Mouse (Mus musculus) lung, embryonic 15.5 days (tissue): ENCODE measurements around the gene Samsn1. TPM values are rescaled to one million over a fixed set of nuclear protein-coding genes. Genes with fewer than 3 reads are reported as not detected.
"Not testable (repeated sequence)": the region's sequence is repeated elsewhere in the genome, so short reads cannot be mapped to it uniquely, and the experiment has no call there.

Source experiments
- ATAC-seq: fragments of 200-750 bp; cut with Nextera tagmentation; 2 replicates; pipeline ENCODE4 v1.8.0; 2017; ENCODE audit warnings: moderate number of reproducible peaks, borderline replicate concordance; ENCODE audit not compliant: low FRiP score, low TSS enrichment; ENCODE audit errors: extremely low read depth
- H3K27ac ChIP-seq: fragments of 300-500 bp; sonication (generic); 2 replicates; pipeline ENCODE4 v1.5.1; 2015; ENCODE audit warnings: moderate library complexity, mild to moderate bottlenecking, inconsistent platforms
- H3K27me3 ChIP-seq: fragments of 300-500 bp; sonication (generic); 2 replicates; pipeline ENCODE4 v1.6.1; 2015; ENCODE audit warnings: inconsistent platforms
- H3K36me3 ChIP-seq: fragments of 300-500 bp; sonication (generic); 2 replicates; pipeline ENCODE4 v1.6.1; 2015; ENCODE audit warnings: inconsistent platforms
- H3K4me1 ChIP-seq: fragments of 300-500 bp; sonication (generic); 2 replicates; pipeline ENCODE4 v1.6.1; 2015; ENCODE audit warnings: inconsistent platforms
- H3K4me2 ChIP-seq: fragments of 300-500 bp; sonication (generic); 2 replicates; pipeline ENCODE4 v1.6.1; 2015; ENCODE audit warnings: inconsistent platforms, mild to moderate bottlenecking, moderate library complexity
- H3K4me3 ChIP-seq: fragments of 300-500 bp; sonication (generic); 2 replicates; pipeline ENCODE4 v1.5.1; 2015; ENCODE audit warnings: mild to moderate bottlenecking, inconsistent platforms
- H3K9ac ChIP-seq: fragments of 300-500 bp; sonication (generic); 2 replicates; pipeline ENCODE4 v1.6.1; 2015; ENCODE audit warnings: inconsistent platforms
- H3K9me3 ChIP-seq: fragments of 300-500 bp; sonication (generic); 2 replicates; pipeline ENCODE4 v1.6.1; 2016; ENCODE audit warnings: inconsistent platforms
- WGBS: fragments of 180-500 bp; shearing (Covaris S2); methylation state at CpG from one replicate; pipeline ENCODE4 v1.1.7; 2015; 5-methylcytosine and 5-hydroxymethylcytosine counted together
- polyA plus RNA-seq: library from polyadenylated mRNA; unstranded; fragments of >200 nt; fragmentation: Nextera tagmentation; extraction: Ambion mirVana; gene quantifications from 2 replicates; pipeline ENCODE4 v1.2.1, GENCODE M21; 2015

Samsn1 gene
- polyA plus RNA-seq, 1 experiment from 2014 or later, result 3.3 TPM

DNA sequence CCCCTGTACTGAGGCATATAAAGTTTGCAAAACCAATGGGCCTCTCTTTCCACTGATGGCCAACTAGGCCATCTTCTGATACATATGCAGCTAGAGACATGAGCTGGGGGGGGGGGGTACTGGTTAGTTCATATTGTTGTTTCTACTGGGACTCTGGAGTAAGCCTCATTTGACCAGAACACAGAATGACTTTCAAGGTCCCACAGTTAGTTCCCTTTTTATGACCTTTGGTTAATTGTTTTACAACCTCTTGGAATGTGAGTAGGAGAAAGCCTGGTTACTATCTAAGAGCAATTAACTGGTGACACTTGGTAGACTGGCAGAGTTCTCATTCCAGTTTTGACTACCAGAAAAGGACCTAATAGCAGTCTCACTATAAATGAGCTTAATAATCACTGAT, 195.1 kb downstream of the Samsn1 start:
- not testable (repeated sequence) for H3K4me3 ChIP-seq, H3K36me3 ChIP-seq, H3K9me3 ChIP-seq, H3K9ac ChIP-seq, H3K27ac ChIP-seq, H3K4me2 ChIP-seq, H3K4me1 ChIP-seq, ATAC-seq, H3K27me3 ChIP-seq

- Histone ChIP-seq H3K4me1 (no peaks in the 10 kb centered on the region), H3K27me3 (no peaks in the 10 kb centered on the region), H3K4me3 (no peak overlapping the region), H3K36me3 (no peaks in the 10 kb centered on the region), H3K27ac (no peak overlapping the region), H3K4me2 (no peak overlapping the region), H3K9me3 (no peaks in the 10 kb centered on the region), H3K9ac (no peak overlapping the region)
- ATAC-seq, result no peak
Observed at GRCm38 (mm10) chr16:75826498-75826897, 195.6 kb downstream of the Samsn1 start.

DNA sequence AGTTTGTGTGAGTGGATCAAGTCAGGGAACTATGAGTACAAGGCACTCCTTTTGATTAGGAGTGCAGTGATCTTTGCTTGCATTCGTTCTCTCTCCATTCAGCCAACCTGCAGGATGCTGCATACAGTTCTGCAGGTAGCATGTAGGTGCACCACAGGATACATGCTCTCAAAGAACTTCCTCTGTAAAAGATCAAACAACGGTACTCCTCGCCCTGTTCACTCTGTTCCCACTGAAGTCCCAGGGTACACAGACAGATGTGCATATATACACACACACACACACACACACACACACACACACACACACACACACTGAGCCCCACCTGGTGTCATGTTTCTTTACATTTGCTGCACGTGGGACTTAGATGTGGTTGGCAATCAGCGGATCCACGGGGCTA, 198.9 kb downstream of the Samsn1 start:
- ATAC-seq, result no peak
- Histone ChIP-seq H3K27ac (no peak overlapping the region), H3K4me1 (no peaks in the 10 kb centered on the region), H3K9me3 (no peaks in the 10 kb centered on the region), H3K36me3 (no peaks in the 10 kb centered on the region), H3K9ac (no peak overlapping the region), H3K27me3 (no peaks in the 10 kb centered on the region), H3K4me3 (no peak overlapping the region), H3K4me2 (no peak overlapping the region)
- 57% methylated on average over 6 of the region's 6 CpGs for WGBS

DNA sequence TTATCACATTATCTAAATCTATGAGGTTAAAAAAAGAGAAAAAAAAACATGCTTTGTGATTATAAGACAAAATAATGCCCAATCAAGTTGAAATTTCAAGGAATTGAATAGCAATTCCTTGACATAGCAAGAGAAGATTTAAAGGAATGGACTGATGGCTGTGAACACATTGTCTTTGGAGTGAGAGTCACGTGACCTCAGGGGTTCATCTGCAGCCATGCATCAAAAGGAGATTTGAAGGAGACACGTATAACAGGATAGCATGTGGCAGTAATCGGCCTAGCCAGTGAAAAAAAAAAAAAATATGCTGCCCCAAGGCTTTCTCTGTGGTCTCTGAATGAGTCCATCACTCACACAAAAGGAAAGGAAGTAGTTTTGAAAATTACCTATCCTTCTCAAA, 201.1 kb downstream of the Samsn1 start:
- ATAC-seq, result no peak
- WGBS, result 52% methylated on average over 3 of the region's 3 CpGs
- Histone ChIP-seq H3K9me3 (no peaks in the 10 kb centered on the region), H3K4me1 (no peaks in the 10 kb centered on the region), H3K36me3 (no peaks in the 10 kb centered on the region), H3K27ac (no peak overlapping the region), H3K4me2 (no peak overlapping the region), H3K9ac (no peak overlapping the region), H3K4me3 (no peak overlapping the region), H3K27me3 (no peaks in the 10 kb centered on the region)
